Mouse (Mus musculus): ENCODE results near the gene Ermard.
"Not testable (repeated sequence)": the region's sequence is repeated elsewhere in the genome, so short reads cannot be mapped to it uniquely, and the experiment has no call there.

GRCm38 (mm10) chr17:15040455-15040854 lies 553 bp upstream of the Ermard start:
- not testable (repeated sequence) for TF ChIP-seq CTCF, POLR2A (IDR thresholded peaks at IDR 0.05; ENCODE audit: insufficient read depth, low read depth, low read length)

Measured in olfactory bulb, adult 2 months (tissue).